Mouse (Mus musculus): ENCODE measurements around the gene Dync1li2.
A peak's percentile ranks its signal among the peaks of the same experiment; 100 is the strongest.

Gene Dync1li2

GRCm38 (mm10) chr8:104442299-104443124 lies at the start of gene Dync1li2:
Gene Dync1li2 (minus strand): TSS chr8:104443047.
- DNase-seq: peak; percentile 88 to 93

- DNase-seq: no peak
These were observed 36.2 kb upstream of the Dync1li2 start for GRCm38 (mm10) chr8:104479091-104479490.

- no peak for DNase-seq
These were observed 29.6 kb upstream of the Dync1li2 start for GRCm38 (mm10) chr8:104472465-104472864.

GRCm38 (mm10) chr8:104467463-104467862 lies 24.6 kb upstream of the Dync1li2 start:
- DNase-seq: no peak

- DNase-seq: no peak
These were observed 9.3 kb upstream of the Dync1li2 start for GRCm38 (mm10) chr8:104452177-104452576.

GRCm38 (mm10) chr8:104448796-104449195 lies 5.9 kb upstream of the Dync1li2 start:
- DNase-seq: no peak

GRCm38 (mm10) chr8:104446016-104446415 lies 3.2 kb upstream of the Dync1li2 start:
- DNase-seq: no peak

- DNase-seq: no peak
These were observed 2.4 kb upstream of the Dync1li2 start for GRCm38 (mm10) chr8:104445248-104445647.

- DNase-seq: no peak
These were observed 355 bp upstream of the Dync1li2 start for GRCm38 (mm10) chr8:104443125-104443679.

GRCm38 (mm10) chr8:104441613-104442012 lies 1.2 kb downstream of the Dync1li2 start:
- no peak for DNase-seq

GRCm38 (mm10) chr8:104439461-104439860 lies 3.4 kb downstream of the Dync1li2 start:
- DNase-seq: no peak

GRCm38 (mm10) chr8:104437494-104438135 lies 5.2 kb downstream of the Dync1li2 start:
- DNase-seq: no peak

- no peak for DNase-seq
These were observed 6.3 kb downstream of the Dync1li2 start for GRCm38 (mm10) chr8:104436591-104436990.

- DNase-seq: peak; percentile 51 to 61
These were observed 6.8 kb downstream of the Dync1li2 start for GRCm38 (mm10) chr8:104436038-104436437.

- DNase-seq: no peak
These were observed 8.0 kb downstream of the Dync1li2 start for GRCm38 (mm10) chr8:104434826-104435354.

GRCm38 (mm10) chr8:104434275-104434674 lies 8.6 kb downstream of the Dync1li2 start:
- DNase-seq: no peak

GRCm38 (mm10) chr8:104433191-104433842 lies 9.5 kb downstream of the Dync1li2 start:
- no peak for DNase-seq

- no peak for DNase-seq
These were observed 10.2 kb downstream of the Dync1li2 start for GRCm38 (mm10) chr8:104432656-104433055.

GRCm38 (mm10) chr8:104430230-104430629 lies 12.6 kb downstream of the Dync1li2 start:
- no peak for DNase-seq

- no peak for DNase-seq
These were observed 15.1 kb downstream of the Dync1li2 start for GRCm38 (mm10) chr8:104427703-104428102.

- DNase-seq: no peak
These were observed 20.5 kb downstream of the Dync1li2 start for GRCm38 (mm10) chr8:104422313-104422712.

- DNase-seq: no peak
These were observed 26.8 kb downstream of the Dync1li2 start for GRCm38 (mm10) chr8:104416022-104416421.

GRCm38 (mm10) chr8:104414204-104414603 lies 28.6 kb downstream of the Dync1li2 start:
- DNase-seq: no peak
